Mouse (Mus musculus) thymus, postnatal 4 days (tissue): ENCODE data around the gene Ndufaf1.

Experiments used
- DNase-seq: peaks from one replicate; pipeline ENCODE4 v3.0.0; 2021

Ndufaf1 gene

GRCm38 (mm10) chr2:119607023-119607422, 55.6 kb downstream of the Ndufaf1 start:
- no peak for DNase-seq
